22 mouse cellular contexts compared by ENCODE assay signal in the genomic region with DNA sequence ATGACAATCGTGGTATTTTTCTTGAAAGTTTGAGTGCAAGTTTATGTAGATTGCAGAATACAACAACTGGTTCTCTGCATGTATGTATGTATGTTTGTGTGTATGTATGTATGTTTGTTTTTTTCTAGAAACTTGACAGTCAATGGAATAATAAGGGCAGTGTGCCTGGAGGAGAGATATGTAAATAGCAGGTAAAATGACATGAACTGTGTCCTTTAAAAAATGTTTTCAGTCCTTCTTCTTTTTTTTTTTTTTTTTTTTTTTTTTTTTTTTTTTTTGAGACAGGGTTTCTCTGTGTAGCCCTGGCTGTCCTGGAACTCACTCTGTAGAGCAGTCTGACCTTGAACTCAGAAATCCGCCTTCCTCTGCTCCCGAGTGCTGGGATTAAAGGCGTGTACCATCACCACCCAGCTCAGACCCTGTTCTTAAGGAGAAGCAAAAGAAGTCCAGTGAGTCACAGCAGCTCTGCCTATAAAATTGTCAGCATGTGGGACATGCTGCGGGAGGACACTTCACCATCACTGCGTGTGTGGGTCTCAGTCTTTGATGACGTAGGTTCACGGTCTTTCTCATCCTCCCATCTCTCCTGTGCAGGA.
"Had no signal": no experiment of that assay in that cellular context is flagged by ENCODE, and none has a peak within 500 bp of the region (broad histone marks: within the 10 kb centered on the region; RNA-seq: fewer than 3 reads in every experiment).

No protein-coding gene starts in this region.

- H3K9ac ChIP-seq: limb, embryonic 13.5 days; liver, embryonic 12.5 days; liver, embryonic 15.5 days; lung, embryonic 15.5 days; midbrain, embryonic 12.5 days; neural tube, embryonic 13.5 days; stomach, embryonic 15.5 days had no signal

- ATAC-seq: liver, embryonic 12.5 days; midbrain, embryonic 16.5 days had no signal

- H3K4me1 ChIP-seq: liver, embryonic 12.5 days had no signal

- H3K4me3 ChIP-seq: limb, embryonic 10.5 days; limb, embryonic 13.5 days; liver, embryonic 12.5 days; liver, embryonic 15.5 days; lung, embryonic 15.5 days; midbrain, embryonic 12.5 days; myocyte; neural tube, embryonic 13.5 days; stomach, embryonic 15.5 days had no signal

- H3K4me2 ChIP-seq: limb, embryonic 13.5 days; liver, embryonic 12.5 days; liver, embryonic 15.5 days; lung, embryonic 15.5 days; midbrain, embryonic 12.5 days; neural tube, embryonic 13.5 days; stomach, embryonic 15.5 days had no signal

- H3K27me3 ChIP-seq: limb, embryonic 13.5 days; lung, embryonic 15.5 days; stomach, embryonic 15.5 days had no signal

- DNase-seq: kidney, adult 9 months; kidney, postnatal 14 days; kidney, postnatal 4 days; liver; lung, adult 18-20 months; lung, postnatal 14 days; lung, postnatal 4 days; retina, postnatal 1 day; right cerebral cortex, postnatal 25 days; spleen, adult 18-20 months; thymus, adult 2 months; thymus, postnatal 25 days had no signal

- H3K27ac ChIP-seq: limb, embryonic 10.5 days; limb, embryonic 13.5 days; liver, embryonic 12.5 days; liver, embryonic 15.5 days; lung, embryonic 15.5 days; midbrain, embryonic 12.5 days; neural tube, embryonic 13.5 days; stomach, embryonic 15.5 days had no signal

- H3K9me3 ChIP-seq: limb, embryonic 10.5 days; limb, embryonic 13.5 days; liver, embryonic 12.5 days; liver, embryonic 15.5 days; lung, embryonic 15.5 days; midbrain, embryonic 12.5 days; neural tube, embryonic 13.5 days; stomach, embryonic 15.5 days had no signal

- H3K36me3 ChIP-seq: limb, embryonic 10.5 days; limb, embryonic 13.5 days; liver, embryonic 12.5 days; liver, embryonic 15.5 days; lung, embryonic 15.5 days; midbrain, embryonic 12.5 days; neural tube, embryonic 13.5 days; stomach, embryonic 15.5 days had no signal
